Mouse (Mus musculus): ENCODE data around the gene Wdr18.

Gene Wdr18

DNA sequence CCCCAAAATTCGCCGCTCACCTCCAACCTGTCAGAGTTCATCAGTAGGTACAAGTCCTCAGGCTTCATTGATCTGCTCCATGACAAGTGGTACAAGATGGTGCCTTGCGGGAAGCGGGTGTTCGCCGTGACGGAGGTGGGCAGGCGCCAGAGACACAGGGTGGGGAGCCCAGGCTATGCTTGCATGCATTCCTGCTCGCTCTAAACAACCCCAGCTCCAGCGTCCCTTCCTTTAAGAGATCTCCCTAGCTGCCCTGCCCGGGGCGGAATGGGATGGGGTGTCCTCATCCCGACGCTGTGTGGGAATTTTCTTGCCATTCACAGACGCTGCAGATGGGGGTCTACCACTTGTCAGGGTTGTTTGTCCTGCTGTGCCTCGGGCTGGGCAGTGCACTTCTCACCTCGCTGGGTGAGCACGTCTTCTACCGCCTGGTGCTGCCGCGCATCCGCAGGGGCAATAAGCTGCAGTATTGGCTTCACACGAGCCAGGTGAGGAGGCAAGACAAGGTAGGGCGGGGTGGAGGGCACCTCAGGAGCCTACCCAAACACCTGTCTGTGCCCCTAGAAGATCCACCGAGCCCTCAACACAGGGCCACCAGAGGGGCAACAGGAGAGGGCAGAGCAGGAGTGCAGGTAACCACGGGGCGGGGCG is 16.2 kb downstream of the Wdr18 start:
- in situ Hi-C loops (cut with MboI), result no loop called here

DNA sequence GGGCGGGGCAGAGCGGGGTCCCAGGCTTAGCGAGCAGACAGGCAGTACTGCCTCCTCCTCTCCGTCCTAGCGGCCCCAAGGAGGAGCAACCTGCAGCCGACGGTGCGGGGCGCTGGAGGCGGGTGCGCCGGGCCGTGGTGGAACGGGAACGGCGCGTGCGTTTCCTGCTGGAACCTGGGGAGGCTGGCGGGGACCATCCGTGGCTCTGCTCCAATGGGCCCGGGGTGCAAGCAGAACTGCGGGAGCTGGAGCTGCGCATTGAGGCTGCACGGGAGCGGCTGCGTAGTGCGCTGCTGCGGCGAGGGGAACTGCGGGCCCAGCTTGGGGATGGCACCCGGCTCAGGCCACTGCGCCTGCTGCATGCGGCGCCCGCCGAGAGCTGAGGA is 16.8 kb downstream of the Wdr18 start:
- in situ Hi-C loops (cut with MboI), result no loop called here

DNA sequence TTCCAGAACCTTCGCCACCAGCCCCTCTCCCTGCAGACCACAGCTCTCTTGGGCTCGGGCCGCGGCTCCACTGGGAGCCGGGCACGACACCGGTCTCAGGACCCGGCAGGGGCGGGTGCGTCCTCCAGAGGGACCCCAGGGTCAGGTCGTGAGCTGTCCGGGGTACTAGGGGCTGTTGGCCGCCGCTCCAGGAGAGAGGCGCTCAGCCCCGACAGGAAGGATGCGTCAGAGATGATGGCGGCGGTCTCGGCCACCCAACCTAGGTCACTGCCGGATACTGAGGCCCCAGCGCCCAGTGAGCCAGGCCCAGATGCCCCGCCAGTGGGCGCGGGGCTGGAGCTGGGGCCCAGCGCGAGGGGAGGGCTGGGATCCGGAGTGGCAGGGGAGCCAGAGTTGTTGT is 17.4 kb downstream of the Wdr18 start:
- in situ Hi-C loops (cut with MboI), result no loop called here

DNA sequence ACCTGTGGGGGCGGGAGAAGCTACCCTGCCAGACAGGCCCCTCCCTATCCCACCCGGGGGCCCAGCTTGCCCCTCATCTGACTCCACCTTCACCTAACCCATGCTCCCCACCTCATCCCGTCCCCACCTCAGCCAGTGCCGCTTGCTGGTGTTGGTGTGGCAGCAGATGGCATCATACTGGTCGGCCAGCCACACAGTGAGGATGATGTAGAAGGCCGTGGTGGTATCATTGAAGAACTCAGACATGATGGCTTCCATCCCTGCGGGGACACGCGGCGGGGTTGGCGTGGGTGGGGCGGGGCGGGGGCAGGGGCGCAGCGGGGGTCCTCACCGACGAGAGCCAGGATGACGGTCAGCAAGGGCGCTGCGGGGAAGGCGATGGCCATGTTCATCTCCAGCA is 18.1 kb downstream of the Wdr18 start:
- in situ Hi-C loops (cut with MboI), result no loop called here

DNA sequence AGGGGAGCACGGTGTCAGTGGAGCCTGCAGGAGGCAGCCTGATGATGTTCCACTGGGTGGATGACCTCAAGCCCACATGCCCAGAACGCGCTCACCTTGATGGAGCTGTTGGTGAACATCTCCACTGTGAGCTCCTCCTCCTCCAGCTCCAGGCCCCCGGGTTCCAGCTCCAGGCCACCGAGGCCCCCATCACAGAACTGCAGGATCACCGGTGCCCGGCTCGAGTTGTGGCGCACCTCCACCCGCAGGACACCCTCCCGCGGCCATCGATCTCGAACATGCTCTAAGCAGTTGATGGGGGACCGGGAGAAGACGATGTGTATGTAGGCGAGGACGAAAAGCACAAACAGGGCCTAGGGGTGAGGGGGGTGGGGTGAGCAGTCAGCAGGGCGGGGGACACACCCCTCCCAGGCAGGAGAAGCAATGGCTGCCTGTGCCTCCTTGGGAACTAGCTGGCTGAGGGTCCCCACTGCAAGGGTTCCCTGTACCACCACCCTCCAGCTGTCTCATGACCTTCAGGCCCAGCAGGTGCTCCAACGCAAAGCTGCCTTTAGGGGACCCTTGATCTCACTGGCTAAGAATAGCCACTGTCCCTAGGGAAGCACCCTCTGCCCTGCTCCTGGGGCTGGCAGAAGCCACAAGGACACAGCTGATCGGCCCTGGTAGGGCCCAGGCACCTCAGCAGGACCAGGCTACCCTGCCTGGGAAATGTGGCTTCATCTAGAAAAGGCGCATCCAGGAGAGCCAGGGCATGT is 19.6 kb downstream of the Wdr18 start:
- in situ Hi-C loops (cut with MboI), result no loop called here

DNA sequence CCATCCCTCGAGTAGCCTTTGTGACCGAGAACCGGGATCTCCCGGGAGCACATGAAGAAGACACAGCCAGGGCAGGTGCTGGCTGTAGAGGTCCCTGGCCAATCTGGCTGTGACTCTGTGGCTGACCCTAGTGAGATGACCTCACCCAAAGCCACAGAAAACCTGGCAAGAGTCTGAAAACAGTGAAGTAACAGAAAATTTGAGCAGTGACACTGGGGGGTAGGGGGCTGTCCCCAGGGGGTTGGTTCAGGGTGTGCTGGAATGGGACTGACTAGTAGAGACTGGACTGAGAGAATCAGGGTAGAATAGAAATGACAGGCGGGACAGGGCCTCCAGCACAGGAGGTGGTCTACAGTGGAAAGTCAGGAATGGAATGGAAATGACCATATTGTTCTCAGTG is 23.3 kb downstream of the Wdr18 start:
- in situ Hi-C loops (cut with MboI), result no loop called here

DNA sequence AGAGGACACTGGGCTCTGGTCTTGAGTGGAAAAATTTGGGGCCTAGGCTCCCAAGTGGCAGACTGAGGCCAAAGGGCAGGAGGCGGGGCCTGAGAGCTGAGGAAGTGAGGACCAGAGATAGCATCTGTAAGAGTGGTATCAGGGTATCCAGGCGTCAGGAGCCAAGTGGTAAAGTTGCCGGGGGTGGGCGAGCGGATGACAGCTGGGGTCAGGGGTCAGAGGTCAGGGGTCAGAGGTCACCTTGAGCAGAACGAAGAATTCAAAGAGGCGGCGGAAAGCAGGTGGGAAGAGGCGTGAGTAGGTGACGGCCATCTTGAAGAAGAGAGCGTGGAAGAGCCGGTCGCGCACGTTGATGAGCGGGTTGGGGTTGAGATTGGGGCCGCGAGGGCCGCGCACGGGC is 23.7 kb downstream of the Wdr18 start:
- in situ Hi-C loops (cut with MboI), result no loop called here

DNA sequence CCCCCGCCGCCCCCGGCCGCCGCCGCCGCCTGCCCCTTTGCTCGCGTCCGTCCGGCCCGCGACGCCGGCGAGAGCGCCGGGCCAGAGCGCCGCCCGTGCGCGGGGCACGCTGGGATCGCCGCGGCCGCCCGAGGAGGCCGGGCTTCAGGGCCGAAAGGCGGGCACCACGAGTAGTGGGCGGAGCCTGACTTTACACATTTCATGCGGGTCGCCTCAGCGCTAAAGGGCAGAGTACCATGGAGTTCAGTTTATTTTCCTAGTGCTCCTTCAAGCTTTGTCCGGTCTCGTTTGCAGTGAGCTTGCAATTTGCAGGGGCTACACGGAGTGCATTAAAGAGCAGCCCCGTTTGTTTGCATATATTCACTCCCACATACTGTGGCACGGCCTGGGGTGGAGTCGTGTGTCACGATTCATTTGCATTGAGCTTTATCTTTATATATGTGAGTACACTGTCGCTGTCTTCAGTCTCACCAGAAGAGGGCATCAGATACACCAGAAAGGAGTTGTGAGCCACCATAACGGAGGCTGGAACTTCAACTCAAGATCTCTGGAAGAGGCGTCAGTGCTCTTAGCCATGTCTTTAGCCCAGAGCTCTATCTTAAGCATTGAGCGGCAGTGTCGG is 24.4 kb downstream of the Wdr18 start, which contains the start of gene Tmem259:
Tmem259 (minus strand) TSS at position 136 of the 622 bp plus-strand sequence.
- in situ Hi-C loops (cut with MboI), result no loop called here

DNA sequence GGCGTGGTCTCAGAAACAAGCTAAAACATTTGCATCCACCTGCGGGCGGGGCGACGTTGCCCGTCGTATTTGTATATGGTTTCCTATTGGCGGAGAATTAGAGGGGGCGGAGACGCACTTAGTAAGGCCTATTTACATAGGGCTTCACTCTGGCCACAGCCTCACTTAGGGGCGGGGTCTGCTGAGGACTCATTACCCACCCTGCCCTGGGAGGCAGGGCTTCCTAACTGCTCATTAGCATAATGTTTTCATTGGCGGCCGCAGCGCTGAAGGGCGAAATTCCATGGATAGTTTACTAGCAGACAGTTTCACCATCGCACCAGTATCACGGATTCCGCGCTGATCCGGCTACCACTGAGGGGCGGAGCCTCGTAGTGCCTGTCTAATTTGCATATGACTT is 24.9 kb downstream of the Wdr18 start:
- in situ Hi-C loops (cut with MboI), result loop anchor here (5.0 kb wide), 1 partner anchor 37 kb away; no protein-coding TSS in a partner anchor

DNA sequence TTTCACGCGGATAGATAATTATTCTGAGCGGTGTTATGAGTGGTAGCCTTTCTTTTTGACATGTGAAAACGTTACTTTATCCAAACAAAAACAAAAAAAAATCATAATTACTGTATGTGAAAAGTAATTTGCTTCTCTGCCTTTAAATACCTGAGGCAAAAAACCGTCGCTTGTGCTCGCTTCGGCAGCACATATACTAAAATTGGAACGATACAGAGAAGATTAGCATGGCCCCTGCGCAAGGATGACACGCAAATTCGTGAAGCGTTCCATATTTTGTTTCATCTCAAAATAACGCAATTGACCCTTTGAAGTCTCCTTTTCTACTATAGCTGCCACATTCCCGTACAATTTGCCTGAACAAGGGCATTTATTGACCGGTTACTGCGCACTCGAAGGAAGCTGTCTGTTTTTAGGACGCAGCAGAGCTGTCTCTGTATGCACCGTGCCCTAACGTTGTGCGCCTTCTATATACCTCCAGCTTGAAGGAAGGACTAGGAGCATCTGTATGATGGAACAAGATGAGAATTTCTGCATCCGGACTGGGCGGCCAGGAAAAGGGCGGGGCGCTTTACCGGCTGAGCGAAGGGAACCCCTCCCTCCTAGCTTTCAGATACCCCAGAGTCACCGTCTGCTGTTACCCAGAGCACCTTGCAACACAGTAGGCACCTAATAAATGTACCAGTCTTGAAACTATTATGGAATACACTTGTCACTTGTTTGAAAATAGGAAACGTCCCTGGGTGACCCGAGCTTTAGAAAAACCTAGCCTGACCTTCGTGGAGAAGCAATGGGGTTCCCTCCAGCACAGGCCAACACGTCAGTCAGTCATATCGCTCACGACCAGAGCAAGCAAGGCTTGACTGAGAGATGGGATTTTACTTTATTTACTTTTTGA is 25.6 kb downstream of the Wdr18 start:
- in situ Hi-C loops (cut with MboI), result loop anchor here (5.0 kb wide), 1 partner anchor 37 kb away; no protein-coding TSS in a partner anchor

DNA sequence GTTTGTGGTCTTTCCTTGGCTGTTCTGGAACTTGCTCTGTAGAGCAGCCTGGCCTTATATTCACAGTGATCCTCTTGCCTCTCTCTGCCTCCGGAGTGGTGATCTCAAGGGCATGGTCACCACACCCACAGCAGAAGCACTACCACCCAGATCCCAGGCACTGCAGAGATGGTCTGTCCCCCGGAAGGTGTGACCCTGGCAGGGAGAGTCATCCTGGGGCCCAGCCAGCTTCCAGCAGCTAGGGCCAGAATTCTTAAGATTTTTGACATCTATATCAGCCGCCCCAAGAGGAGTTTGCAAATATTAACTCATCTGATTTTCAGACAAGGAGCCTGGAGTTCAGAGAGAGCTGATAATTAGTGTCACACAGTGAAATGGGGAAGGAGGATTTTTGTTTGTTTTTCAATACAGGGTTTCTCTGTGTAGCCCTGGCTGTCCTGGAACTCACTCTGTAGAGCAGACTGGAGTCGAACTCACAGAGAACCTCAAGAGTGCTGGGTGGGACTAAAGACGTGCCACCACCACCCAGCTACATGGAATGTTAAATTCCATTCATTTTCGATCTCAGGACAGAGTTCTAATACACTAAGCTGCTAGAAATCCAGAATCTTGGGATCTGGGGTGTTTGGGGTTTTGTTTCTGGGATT is 26.4 kb downstream of the Wdr18 start:
- in situ Hi-C loops (cut with MboI), result loop anchor here (5.0 kb wide), 1 partner anchor 36 kb away; no protein-coding TSS in a partner anchor

DNA sequence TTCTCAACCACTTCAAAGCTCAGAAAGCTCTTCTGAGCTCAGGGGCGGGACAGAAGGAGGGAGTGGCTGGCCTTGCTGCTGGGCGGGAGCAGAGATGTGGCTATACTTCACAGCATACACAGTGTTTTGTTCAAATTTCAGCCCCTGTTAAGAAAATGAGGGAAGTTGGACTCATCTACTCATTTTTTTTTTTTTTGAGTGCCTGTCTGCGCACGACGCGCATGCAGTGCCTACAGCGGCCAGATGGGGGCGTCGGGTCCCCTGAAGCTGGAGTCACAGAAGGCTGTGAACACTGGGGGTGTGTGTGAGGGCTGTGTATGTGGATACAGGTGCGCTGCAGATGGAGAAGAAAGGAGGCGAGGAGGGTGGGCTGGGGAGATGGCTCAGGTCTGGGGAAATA is 27.0 kb downstream of the Wdr18 start:
- in situ Hi-C loops (cut with MboI), result loop anchor here (5.0 kb wide), 1 partner anchor 35 kb away; no protein-coding TSS in a partner anchor

DNA sequence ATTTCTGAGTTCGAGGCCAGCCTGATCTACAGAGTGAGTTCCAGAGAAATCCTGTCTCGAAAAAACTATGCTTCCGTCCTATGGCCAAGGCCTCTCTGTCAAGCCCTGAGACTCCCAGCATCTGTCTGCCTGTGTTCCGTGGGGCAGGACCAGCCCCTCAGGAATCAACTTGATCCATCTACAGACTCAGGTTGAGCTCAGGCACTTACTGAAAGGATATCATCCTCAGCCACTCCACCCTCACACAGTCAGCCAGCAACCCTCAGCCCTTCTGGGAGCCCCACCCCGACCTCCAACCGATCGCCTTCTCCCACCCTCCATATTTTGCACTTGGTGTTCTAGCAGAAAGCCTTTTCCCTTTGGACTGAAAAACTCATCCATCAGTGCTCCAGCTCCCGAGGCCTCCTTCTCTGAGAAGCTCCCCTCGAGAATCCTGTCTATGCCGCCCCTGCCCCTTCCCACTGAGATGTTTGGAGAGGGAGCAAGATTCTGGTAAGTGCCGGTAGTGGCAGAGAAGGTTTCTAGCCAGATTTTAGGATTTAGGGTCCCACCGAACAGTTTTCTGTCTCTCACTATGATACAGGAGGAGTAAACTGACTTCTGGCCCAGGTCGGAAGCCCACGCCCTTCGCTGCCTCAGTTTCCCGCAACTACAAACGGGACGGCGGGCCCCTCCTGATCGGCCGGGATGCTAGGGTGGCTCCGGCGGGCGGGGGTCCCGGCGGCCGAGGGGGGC is 28.0 kb downstream of the Wdr18 start:
- in situ Hi-C loops (cut with MboI), result loop anchor here (5.0 kb wide), 1 partner anchor 34 kb away; no protein-coding TSS in a partner anchor

DNA sequence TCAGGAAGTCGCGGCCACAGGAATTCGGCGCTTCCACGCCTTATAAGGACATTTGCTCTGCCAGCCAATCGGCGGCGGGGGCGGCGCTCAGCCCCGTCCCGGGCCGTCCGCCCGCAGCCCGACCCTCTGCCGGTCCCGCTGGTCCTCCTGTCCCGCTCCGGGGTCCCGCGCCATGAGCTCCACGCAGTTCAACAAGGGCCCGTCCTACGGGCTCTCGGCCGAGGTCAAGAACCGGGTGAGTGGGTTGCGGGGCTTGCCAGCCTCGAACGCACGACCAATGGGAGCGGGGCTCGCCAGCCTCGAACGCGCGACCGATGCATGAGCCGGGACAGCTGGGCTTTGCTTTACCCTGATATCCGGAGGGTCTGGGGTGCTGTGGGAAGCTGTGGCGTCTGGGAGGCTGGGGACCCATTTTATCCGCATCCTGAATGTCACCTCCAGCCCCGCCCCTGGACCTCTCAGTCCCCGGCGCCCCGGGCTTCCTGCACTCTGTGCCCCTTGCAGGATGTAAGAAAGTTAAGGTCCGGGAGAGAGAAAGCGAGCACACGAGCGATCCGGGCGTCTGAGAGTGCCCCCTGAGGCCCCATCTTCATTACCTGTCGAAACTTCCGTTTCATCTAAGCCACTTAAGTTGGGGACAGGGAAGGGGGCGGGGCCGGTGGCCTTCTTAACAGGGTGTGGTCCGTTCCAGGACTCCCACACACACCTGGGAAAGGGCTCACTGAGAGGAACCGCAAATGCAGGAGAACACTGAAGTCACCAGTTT is 28.7 kb downstream of the Wdr18 start, which contains the start of gene Cnn2:
Cnn2 (plus strand) TSS at position 79 of the 766 bp plus-strand sequence.
- in situ Hi-C loops (cut with MboI), result loop anchor here (5.0 kb wide), 1 partner anchor 34 kb away; no protein-coding TSS in a partner anchor

DNA sequence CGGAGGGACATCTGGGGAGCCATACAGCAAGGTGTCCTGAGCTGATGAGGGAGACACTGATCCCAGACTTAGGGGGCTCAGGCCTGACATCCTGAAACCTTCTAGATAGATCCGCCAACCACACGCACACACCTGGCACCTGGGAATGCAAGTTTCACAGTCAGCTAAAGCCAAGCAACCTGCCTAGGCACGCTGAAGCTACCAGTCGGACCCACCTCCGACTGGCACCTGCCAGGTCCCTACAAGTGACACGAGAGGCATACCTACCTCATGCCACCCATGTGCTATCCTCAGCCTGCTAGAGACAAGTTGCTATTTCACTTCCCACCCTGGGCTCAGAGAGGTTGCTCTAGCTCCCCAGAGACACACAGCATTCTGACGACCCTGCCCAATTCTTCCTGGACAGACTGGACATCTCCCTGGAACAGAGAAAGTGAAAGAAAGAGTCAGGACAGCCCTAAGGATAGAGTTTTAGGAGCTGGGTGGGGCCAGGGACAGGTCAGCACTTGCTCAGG is 29.4 kb downstream of the Wdr18 start:
- in situ Hi-C loops (cut with MboI), result loop anchor here (5.0 kb wide), 1 partner anchor 33 kb away; no protein-coding TSS in a partner anchor

DNA sequence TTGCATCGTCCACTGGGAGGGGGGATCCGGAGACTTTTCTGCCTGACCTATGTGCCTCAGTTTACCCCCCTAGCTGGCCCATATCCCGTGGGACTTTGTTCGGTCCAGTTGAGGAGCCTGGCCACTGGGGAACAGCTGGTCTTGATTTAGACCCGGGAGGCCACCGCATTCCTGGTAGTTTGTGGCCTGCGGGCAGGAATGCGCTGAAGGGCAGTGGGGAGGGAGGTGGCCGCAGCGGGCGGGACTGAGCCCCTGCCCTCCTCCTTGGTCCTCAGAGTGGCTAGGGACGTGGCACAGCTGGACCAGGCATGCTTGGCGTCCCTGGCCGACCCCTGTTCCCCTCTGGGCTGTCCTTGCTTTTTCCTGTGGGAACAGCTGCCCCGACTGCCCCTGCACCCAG is 29.9 kb downstream of the Wdr18 start:
- in situ Hi-C loops (cut with MboI), result loop anchor here (5.0 kb wide), 1 partner anchor 32 kb away; no protein-coding TSS in a partner anchor

DNA sequence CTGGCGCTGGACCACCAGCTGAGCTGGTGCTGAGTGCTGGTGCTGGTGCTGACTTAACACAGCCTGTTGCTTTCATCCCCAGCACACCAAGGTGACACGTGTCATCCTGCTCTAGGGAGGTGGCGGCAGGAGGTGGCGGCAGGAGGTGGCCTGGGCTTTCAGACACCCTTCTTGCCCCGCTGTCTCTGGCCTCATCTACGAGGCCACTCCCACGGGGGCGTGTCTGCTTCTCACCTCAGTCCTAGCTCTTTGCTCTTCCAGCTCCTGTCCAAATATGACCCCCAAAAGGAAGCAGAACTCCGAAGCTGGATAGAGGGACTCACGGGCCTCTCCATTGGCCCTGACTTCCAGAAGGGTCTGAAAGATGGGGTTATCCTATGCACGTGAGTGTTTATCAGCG is 31.1 kb downstream of the Wdr18 start:
- in situ Hi-C loops (cut with MboI), result no loop called here

DNA sequence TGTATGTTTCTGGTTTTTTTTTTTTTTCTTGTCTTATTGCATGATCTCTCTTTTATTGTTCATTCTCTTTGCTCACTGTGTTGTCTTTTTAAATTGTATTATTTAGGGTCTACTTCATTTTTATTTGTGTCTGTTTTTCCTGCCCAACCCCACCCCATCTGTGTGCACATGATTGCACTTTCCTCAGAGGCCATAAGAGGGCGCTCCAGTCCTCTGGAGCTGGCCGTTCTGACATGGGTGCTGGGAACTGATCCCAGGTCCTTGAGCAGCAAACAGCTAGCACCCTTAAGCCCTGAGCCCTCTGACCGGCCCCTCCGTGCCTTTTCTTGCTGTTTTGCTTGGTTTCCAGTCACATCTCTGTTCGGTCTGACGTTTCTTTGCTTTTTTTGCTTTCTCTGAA is 31.6 kb downstream of the Wdr18 start:
- in situ Hi-C loops (cut with MboI), result no loop called here
